Mouse (Mus musculus) frontal cortex, adult 2 months (tissue): Measurements from ENCODE around the gene 1110004F10Rik. TPM values are rescaled to one million over a fixed set of nuclear protein-coding genes. Genes with fewer than 3 reads are reported as not detected.

ENCODE experiments used
- DNase-seq, 2 experiments: peaks; one replicate each; pipeline ENCODE4 v3.0.0; 2022; ENCODE audit warnings: low spot score in 1 of 2; ENCODE audit errors: extremely low spot score in 1 of 2
- polyA plus RNA-seq: library from polyadenylated mRNA; depleted of rRNA; stranded (reverse); fragments of >200 nt; gene quantifications from 2 replicates; pipeline ENCODE4 v1.2.3, GENCODE M21; 2012; rRNA removed

1110004F10Rik gene
- polyA plus RNA-seq, 1 experiment = 162 TPM

GRCm38 (mm10) chr7:116134413-116135292 is 95.5 kb downstream of the 1110004F10Rik start:
- no peak for DNase-seq

- no peak for DNase-seq
Observed at GRCm38 (mm10) chr7:116137149-116137548, 98.0 kb downstream of the 1110004F10Rik start.

- DNase-seq = no peak
Observed at GRCm38 (mm10) chr7:116137671-116138070, 98.5 kb downstream of the 1110004F10Rik start.

- DNase-seq = no peak
Observed at GRCm38 (mm10) chr7:116145030-116145429, 105.8 kb downstream of the 1110004F10Rik start.

GRCm38 (mm10) chr7:116147114-116147513 is 107.9 kb downstream of the 1110004F10Rik start:
- DNase-seq = no peak

GRCm38 (mm10) chr7:116149568-116149967 is 110.4 kb downstream of the 1110004F10Rik start:
- no peak for DNase-seq

- no peak for DNase-seq
Observed at GRCm38 (mm10) chr7:116153781-116154368, 114.7 kb downstream of the 1110004F10Rik start.

Other genes starting within 250 kb of the 1110004F10Rik start
- gene Sox6, start 601 bp upstream of the 1110004F10Rik start, polyA plus RNA-seq = 6.9 and 8.1 TPM in 2 replicates
- 0.44 and 0.74 TPM in 2 replicates for gene Gm4353, start 45.2 kb downstream of the 1110004F10Rik start, polyA plus RNA-seq